Mouse (Mus musculus) midbrain, embryonic 12.5 days (tissue): ENCODE measurements around the gene Cyb561. TPM values are rescaled to one million over a fixed set of nuclear protein-coding genes. Genes with fewer than 3 reads are reported as not detected.

Source experiments
- ATAC-seq: fragments of 200-750 bp; cut with Nextera tagmentation; 2 replicates; pipeline ENCODE4 v1.8.0; 2017; ENCODE audit warnings: low read depth, moderate TSS enrichment, moderate library complexity; ENCODE audit not compliant: low FRiP score
- H3K27ac ChIP-seq: fragments of 300-500 bp; sonication (generic); replicated peaks from 2 replicates; pipeline ENCODE4 v1.5.1; 2016; ENCODE audit warnings: mild to moderate bottlenecking
- H3K27me3 ChIP-seq: fragments of 300-500 bp; sonication (generic); 2 replicates; pipeline ENCODE4 v1.6.1; 2016; ENCODE audit warnings: mild to moderate bottlenecking
- H3K36me3 ChIP-seq: fragments of 300-500 bp; sonication (generic); 2 replicates; pipeline ENCODE4 v1.6.1; 2016
- H3K4me1 ChIP-seq: fragments of 300-500 bp; sonication (generic); 2 replicates; pipeline ENCODE4 v1.6.1; 2016
- H3K4me2 ChIP-seq: fragments of 300-500 bp; sonication (generic); replicated peaks from 2 replicates; pipeline ENCODE4 v1.6.1; 2016; ENCODE audit warnings: mild to moderate bottlenecking, moderate library complexity
- H3K4me3 ChIP-seq: fragments of 300-500 bp; sonication (generic); 2 replicates; pipeline ENCODE4 v1.5.1; 2016; ENCODE audit warnings: mild to moderate bottlenecking
- H3K9ac ChIP-seq: fragments of 300-500 bp; sonication (generic); replicated peaks from 2 replicates; pipeline ENCODE4 v1.6.1; 2016; ENCODE audit warnings: mild to moderate bottlenecking, moderate library complexity
- H3K9me3 ChIP-seq: fragments of 300-500 bp; sonication (generic); 2 replicates; pipeline ENCODE4 v1.6.1; 2016; ENCODE audit warnings: mild to moderate bottlenecking
- WGBS: fragments of 180-500 bp; shearing (Covaris S2); methylation state at CpG from one replicate; pipeline ENCODE4 v1.1.7; 2016; 5-methylcytosine and 5-hydroxymethylcytosine counted together
- polyA plus RNA-seq: library from polyadenylated mRNA; unstranded; fragments of >200 nt; fragmentation: Nextera tagmentation; extraction: Ambion mirVana; gene quantifications from 2 replicates; pipeline ENCODE4 v1.2.1, GENCODE M21; 2016

The Cyb561 gene
- polyA plus RNA-seq, 1 experiment from 2014 or later, result 13.2 TPM

DNA sequence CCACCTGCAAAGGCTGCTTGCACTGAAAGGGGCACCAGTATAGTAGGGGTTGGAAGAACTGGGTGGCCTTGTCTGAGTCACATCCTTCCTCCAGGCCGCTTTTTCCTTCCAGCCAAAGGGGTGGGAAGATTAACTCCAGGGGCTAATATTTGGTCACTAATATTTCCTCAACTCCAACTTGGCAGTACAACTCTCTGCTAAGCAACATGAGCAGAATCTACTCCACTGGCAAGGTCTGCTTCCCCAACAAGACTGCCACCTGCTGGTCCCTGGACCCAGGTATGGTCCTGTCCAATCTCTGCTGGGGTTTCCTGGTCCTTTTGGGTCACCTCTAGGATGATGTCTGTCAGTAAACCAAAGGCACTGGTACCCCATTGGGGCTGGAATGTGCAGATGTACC, 16.4 kb upstream of the Cyb561 start:
- Histone ChIP-seq H3K4me1 (peaks cover 18% of the 10 kb centered on the region), H3K4me2 (no peak overlapping the region), H3K9ac (no peak overlapping the region), H3K4me3 (no peak overlapping the region), H3K27ac (no peak overlapping the region), H3K36me3 (no peaks in the 10 kb centered on the region), H3K27me3 (peaks cover 61% of the 10 kb centered on the region), H3K9me3 (no peaks in the 10 kb centered on the region)
- 77% methylated on average over 1 of the region's 1 CpGs for WGBS
- ATAC-seq, result no peak

DNA sequence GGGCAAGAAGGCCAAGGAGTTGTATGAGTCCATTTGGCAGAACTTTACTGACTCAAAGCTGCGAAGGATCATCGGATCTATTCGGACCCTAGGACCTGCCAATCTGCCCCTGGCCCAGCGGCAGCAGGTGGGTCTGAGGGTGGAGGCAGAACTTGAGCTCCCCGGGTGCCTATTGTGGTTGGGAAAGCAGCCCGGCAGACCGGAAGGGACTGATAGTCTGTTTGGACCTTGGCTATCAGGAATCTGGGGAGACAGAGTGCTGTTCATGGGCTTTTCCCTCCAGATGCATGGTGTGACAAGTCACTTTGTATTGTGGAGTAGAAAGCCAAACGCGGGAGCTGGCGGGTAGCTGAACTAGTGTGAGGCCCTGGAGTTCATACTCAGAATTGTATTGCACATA, 15.8 kb upstream of the Cyb561 start:
- Histone ChIP-seq H3K4me2 (0 out of 2 replicates have a peak overlapping the region, but pooled peaks have one; percentile 93), H3K9me3 (no peaks in the 10 kb centered on the region), H3K4me1 (peaks cover 18% of the 10 kb centered on the region), H3K9ac (no peak overlapping the region), H3K36me3 (no peaks in the 10 kb centered on the region), H3K27me3 (peaks cover 59% of the 10 kb centered on the region), H3K27ac (no peak overlapping the region), H3K4me3 (no peak overlapping the region)
- WGBS, result 45% methylated on average over 10 of the region's 10 CpGs
- no peak for ATAC-seq

DNA sequence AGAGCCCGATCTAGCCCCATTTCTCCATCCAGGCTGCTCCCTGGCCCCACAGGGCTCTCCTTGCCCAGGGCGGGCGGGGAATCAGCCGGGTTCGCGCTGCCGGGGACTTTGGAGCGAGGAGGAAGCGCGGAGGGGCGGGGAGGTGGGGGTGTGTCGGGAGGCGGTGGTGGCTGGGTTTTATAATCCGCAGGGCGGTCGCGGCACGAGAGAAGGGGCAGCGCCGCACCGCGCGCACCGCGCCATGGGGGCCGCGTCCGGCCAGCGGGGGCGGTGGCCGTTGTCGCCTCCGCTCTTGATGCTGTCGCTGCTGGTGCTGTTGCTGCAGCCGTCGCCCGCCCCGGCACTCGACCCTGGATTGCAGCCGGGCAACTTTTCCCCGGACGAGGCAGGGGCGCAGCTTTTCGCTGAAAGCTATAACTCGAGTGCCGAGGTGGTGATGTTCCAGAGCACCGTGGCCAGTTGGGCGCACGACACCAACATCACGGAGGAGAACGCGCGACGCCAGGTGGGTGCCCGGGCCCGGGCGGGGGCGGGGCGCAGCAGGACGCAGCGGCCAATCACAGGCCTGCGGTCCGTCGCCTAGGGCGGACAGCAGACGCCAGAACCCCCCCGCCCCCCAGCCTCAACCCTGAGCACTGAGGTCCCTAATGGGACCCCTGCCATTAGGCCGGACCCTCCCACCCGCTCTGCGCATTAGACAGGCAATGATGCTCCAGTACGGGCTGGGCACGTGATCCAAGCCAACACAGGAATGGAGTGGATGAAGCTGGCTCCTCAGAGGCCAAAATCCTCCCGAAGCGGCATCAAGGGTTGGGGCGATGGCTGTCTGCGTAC, 14.8 kb upstream of the Cyb561 start, which contains the start of gene Ace:
Gene Ace, plus strand, starts transcription at position 205 of the 834 bp plus-strand sequence.
- peak within 1 kb of the TSS; percentile 66 for H3K9ac ChIP-seq
- H3K36me3 ChIP-seq, result no peaks in the 10 kb centered on the region
- H3K4me3 ChIP-seq, result peak within 1 kb of the TSS; percentile 56
- no peak within 1 kb of the TSS for H3K27ac ChIP-seq
- peaks cover 59% of the 10 kb centered on the region for H3K27me3 ChIP-seq
- WGBS, result under 1% methylated on average over 73 of the region's 76 CpGs
- peak within 1 kb of the TSS; percentile 93 for H3K4me2 ChIP-seq
- no peaks in the 10 kb centered on the region for H3K9me3 ChIP-seq
- peaks cover 18% of the 10 kb centered on the region for H3K4me1 ChIP-seq
- peak; percentile 69 for ATAC-seq

DNA sequence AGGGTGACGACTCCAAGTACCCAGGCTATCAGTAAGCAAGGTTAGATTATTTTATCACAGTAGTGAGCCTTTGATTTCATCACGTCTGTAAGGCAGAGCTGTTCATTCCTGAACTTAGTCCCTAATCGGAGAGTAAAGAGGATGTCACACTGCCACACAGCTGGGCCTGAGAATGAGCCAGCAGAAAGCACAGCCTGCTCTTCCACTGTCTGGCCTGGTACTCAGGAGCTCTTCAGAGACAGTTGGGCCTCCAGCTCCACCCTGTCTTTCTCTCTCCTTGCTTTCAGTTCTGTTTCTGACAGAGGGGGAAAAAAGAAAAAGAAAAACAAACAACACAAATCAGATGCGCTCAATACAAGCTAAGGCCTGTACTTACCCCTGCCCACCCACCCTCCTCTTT, 13.2 kb upstream of the Cyb561 start:
- Histone ChIP-seq H3K4me3 (no peak overlapping the region), H3K9ac (no peak overlapping the region), H3K27ac (no peak overlapping the region), H3K4me2 (no peak overlapping the region), H3K36me3 (no peaks in the 10 kb centered on the region), H3K27me3 (peaks cover 55% of the 10 kb centered on the region), H3K4me1 (peaks cover 18% of the 10 kb centered on the region), H3K9me3 (no peaks in the 10 kb centered on the region)
- WGBS, result 67% methylated on average over 4 of the region's 4 CpGs
- no peak for ATAC-seq

DNA sequence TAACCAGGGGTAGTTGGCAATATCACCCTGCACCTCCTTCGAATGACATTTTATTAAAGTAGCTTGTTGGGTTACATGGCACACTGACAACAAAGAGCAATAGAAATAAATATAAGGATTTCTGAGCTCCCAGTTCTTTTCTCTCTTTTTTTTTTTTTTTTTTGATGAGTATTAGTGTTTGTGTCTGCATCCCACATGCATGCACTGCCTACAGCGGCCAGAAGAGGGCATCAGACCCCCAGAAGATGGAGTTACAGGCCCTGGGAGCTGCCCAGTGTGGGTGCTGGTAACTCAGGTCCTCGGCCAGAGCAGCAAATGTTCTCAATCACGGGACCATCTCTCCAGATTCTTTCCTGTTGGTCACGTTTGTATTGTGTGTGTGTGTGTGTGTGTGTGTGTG, 11.6 kb upstream of the Cyb561 start:
- Histone ChIP-seq H3K9me3 (no peaks in the 10 kb centered on the region), H3K4me1 (peaks cover 18% of the 10 kb centered on the region), H3K36me3 (no peaks in the 10 kb centered on the region), H3K27me3 (peaks cover 39% of the 10 kb centered on the region), H3K27ac (no peak overlapping the region), H3K9ac (no peak overlapping the region), H3K4me2 (no peak overlapping the region), H3K4me3 (no peak overlapping the region)
- 68% methylated on average over 5 of the region's 5 CpGs for WGBS
- no peak for ATAC-seq

DNA sequence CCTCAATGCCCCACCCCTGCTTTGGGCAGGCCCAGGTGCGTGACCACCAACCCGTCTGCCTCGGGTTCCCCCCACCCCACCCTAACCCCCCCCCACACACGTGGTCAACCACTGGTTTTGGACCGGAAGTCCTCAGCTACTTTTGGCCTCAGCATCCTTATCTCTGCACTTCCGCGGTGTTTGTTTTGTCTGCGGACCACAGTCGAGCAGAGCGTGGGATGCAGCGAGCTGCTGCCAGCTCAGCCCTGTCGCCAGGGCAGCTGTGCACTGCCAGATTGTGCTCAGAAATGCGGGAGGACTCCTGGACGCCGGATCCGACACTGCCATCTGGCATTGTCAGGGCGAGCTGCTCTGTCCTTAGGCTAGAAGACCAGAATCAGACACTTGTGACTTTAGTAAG, 6.2 kb upstream of the Cyb561 start:
- WGBS, result 57% methylated on average over 17 of the region's 17 CpGs
- H3K4me2 ChIP-seq, result no peak overlapping the region
- H3K9ac ChIP-seq, result no peak overlapping the region
- no peaks in the 10 kb centered on the region for H3K27me3 ChIP-seq
- no peaks in the 10 kb centered on the region for H3K4me1 ChIP-seq
- no peaks in the 10 kb centered on the region for H3K9me3 ChIP-seq
- H3K36me3 ChIP-seq, result no peaks in the 10 kb centered on the region
- H3K4me3 ChIP-seq, result no peak overlapping the region
- no peak for ATAC-seq
- H3K27ac ChIP-seq, result no peak overlapping the region

DNA sequence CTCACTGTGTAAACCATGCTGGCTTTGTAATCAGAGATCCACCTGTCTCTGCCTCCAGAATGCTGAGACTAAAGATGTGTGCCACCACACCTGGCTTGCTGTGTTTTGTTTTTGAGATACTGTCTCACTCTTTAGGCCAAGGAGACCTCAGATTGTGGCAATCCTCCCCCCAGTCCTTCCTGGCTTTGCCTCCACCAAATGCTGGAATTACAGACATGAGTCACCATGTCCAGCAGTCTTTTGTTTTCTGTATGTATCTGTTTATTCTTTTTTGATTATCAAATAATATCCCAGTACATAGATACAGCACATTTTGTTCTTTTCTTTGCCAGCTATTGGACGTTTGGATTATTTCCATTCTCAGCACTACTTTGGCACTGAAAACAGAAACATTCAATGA, 5.4 kb upstream of the Cyb561 start:
- Histone ChIP-seq H3K27ac (no peak overlapping the region), H3K9me3 (no peaks in the 10 kb centered on the region), H3K9ac (no peak overlapping the region), H3K4me1 (no peaks in the 10 kb centered on the region), H3K4me3 (no peak overlapping the region), H3K36me3 (no peaks in the 10 kb centered on the region), H3K4me2 (no peak overlapping the region), H3K27me3 (no peaks in the 10 kb centered on the region)
- no peak for ATAC-seq
- 68% methylated on average over 1 of the region's 1 CpGs for WGBS

DNA sequence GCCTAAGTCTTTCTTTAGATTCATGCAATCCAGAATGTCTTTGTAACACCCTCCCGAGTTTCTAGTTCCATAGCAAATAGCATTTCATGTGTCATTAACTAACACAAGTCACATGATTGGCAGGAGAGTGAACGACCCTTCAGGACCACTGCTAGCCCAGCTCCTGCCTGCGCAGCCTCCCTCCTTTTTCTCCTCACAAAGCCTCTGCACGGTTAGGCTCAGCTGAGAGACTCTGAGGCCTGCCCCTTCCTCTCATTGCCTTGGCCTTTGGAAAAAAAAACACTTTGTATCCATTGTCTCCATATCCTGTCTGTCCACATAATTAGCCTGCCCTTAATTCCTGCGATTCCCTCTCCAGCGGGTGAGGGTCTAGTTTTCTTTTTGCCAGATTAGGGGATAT, 4.4 kb upstream of the Cyb561 start:
- no peak overlapping the region for H3K9ac ChIP-seq
- H3K9me3 ChIP-seq, result no peaks in the 10 kb centered on the region
- WGBS, result 52% methylated on average over 6 of the region's 6 CpGs
- H3K4me2 ChIP-seq, result no peak overlapping the region
- H3K27me3 ChIP-seq, result no peaks in the 10 kb centered on the region
- no peaks in the 10 kb centered on the region for H3K36me3 ChIP-seq
- no peak overlapping the region for H3K4me3 ChIP-seq
- H3K27ac ChIP-seq, result no peak overlapping the region
- ATAC-seq, result no peak
- no peaks in the 10 kb centered on the region for H3K4me1 ChIP-seq

DNA sequence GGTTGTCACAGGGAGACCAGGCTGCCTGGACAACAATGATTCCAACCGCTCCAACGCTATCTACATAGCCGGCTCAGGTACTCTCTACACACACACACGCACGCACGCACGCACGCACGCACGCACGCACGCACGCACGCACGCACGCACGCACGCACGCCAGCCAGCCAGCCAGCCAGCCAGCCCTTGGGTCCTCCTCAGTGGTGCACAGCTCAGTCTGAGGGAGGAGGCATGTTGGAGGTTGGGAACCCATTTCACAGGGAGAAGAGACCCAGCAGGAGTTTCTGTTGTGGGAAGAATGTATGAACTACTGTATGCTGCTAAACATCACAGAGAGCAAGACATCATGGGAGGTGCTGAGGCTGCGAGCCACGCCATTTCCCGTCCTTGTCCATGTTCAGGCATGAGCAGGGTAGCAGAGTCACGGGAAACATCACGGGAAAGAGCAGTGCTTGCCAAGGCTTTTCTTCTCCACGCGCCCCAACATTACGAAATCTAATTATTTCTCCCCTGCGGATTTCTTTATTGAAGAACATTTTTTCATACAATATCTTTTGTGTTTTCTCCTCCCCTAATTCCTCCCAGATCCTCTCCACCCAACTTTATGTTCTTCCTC, 2.8 kb upstream of the Cyb561 start:
- Histone ChIP-seq H3K36me3 (no peaks in the 10 kb centered on the region), H3K4me3 (no peak overlapping the region), H3K9ac (no peak overlapping the region), H3K9me3 (no peaks in the 10 kb centered on the region), H3K27ac (no peak overlapping the region), H3K27me3 (no peaks in the 10 kb centered on the region), H3K4me2 (no peak overlapping the region), H3K4me1 (no peaks in the 10 kb centered on the region)
- 89% methylated on average over 28 of the region's 28 CpGs for WGBS
- no peak for ATAC-seq

DNA sequence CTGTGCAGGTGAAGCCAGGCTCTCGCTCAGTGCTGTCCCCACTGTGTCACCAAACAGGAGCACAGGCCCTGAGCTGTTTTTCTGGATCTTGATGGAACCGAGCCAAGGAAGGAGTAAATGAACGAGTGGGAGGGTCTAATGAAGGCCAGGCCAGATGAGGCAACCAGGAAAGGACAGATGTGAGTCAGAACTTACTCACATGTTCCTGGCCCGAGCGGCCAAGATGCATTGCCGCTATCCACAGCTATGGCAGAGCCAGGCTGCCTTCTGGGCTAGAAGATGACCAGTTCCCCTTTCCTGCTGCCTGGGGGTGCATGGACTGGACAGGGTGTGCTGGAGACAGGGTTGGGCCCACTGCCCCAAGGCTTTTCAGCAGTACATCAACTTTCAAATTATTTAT, 266 bp upstream of the Cyb561 start:
- Histone ChIP-seq H3K27ac (no peak overlapping the region), H3K4me1 (no peaks in the 10 kb centered on the region), H3K9me3 (no peaks in the 10 kb centered on the region), H3K27me3 (no peaks in the 10 kb centered on the region; the same call in 1 of the 2 replicates), H3K4me2 (no peak overlapping the region), H3K36me3 (no peaks in the 10 kb centered on the region), H3K9ac (no peak overlapping the region), H3K4me3 (no peak overlapping the region)
- 87% methylated on average over 6 of the region's 6 CpGs for WGBS
- no peak for ATAC-seq

DNA sequence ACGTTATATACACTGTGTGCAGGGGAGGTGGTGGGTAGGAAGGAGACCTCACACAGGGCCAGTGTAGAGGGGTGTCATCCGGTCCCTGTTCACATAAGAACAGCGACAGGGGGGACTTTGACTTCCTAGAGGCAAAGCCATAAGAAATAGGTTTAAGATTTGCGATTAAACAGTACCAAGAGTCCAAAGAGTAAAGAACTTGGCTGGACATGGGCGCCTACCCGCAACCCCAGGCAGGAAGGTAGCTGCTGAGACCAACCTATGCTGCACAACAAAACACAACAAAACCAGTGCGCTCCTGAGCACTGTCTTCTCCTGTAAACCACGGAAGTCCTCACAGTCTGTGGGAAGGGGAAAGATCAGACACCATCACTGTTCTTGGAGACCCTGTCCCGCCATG, 1.0 kb downstream of the Cyb561 start:
- ATAC-seq, result no peak
- H3K36me3 ChIP-seq, result no peaks in the 10 kb centered on the region
- no peaks in the 10 kb centered on the region for H3K4me1 ChIP-seq
- no peaks in the 10 kb centered on the region for H3K9me3 ChIP-seq
- H3K4me3 ChIP-seq, result no peak overlapping the region
- WGBS, result 89% methylated on average over 9 of the region's 9 CpGs
- peaks cover 3% of the 10 kb centered on the region for H3K27me3 ChIP-seq
- no peak overlapping the region for H3K27ac ChIP-seq
- no peak overlapping the region for H3K4me2 ChIP-seq
- no peak overlapping the region for H3K9ac ChIP-seq

DNA sequence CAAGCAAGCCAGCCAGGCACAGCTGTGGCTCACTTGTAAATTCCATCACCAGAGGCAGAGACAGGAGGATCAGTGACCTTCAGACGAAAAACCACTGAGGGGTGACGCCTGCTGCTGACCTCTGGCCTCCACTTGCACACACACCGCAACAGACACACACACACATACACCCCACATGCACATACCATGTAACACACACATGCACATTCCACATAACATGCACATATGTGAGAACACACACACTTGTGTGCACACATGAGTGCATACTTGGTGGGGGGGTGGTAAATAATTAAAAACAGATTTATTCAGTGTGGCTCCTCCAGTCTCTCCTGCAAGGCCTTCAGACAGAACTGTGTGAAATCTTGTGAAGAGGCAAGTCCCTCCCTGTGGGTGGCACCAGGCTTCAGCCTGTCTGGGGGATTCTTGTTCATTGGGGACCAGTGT, 1.5 kb downstream of the Cyb561 start:
- no peak overlapping the region for H3K4me2 ChIP-seq
- peaks cover 3% of the 10 kb centered on the region for H3K27me3 ChIP-seq
- no peaks in the 10 kb centered on the region for H3K4me1 ChIP-seq
- no peaks in the 10 kb centered on the region for H3K36me3 ChIP-seq
- H3K9me3 ChIP-seq, result no peaks in the 10 kb centered on the region
- no peak overlapping the region for H3K9ac ChIP-seq
- ATAC-seq, result no peak
- no peak overlapping the region for H3K4me3 ChIP-seq
- 37% methylated on average over 3 of the region's 3 CpGs for WGBS
- H3K27ac ChIP-seq, result no peak overlapping the region
